Mouse (Mus musculus) left cerebral cortex, adult 9 months (tissue): Measurements from ENCODE around the gene Fbxl4.
"Not testable (repeated sequence)": the region's sequence is repeated elsewhere in the genome, so short reads cannot be mapped to it uniquely, and the experiment has no call there.

Source experiments
- DNase-seq, 2 experiments: peaks; one replicate each; pipeline ENCODE4 v3.0.0; 2022; ENCODE audit warnings: low spot score in 2 of 2

Gene Fbxl4

GRCm38 (mm10) chr4:22357266-22357930 is at the start of gene Fbxl4:
TSS of gene Fbxl4 (plus strand) at chr4:22357543.
- peak; percentile 61 to 83 for DNase-seq

GRCm38 (mm10) chr4:22314564-22314963 is 42.8 kb upstream of the Fbxl4 start:
- DNase-seq: no peak

GRCm38 (mm10) chr4:22342816-22343573 is 14.3 kb upstream of the Fbxl4 start:
- no peak for DNase-seq

GRCm38 (mm10) chr4:22349086-22349485 is 8.3 kb upstream of the Fbxl4 start:
- not testable (repeated sequence) for DNase-seq

- DNase-seq: peak in 1 of 2 experiments; percentile 15
Measured at GRCm38 (mm10) chr4:22357931-22358300, 573 bp downstream of the Fbxl4 start.

- DNase-seq: no peak
Measured at GRCm38 (mm10) chr4:22358487-22358886, 1.1 kb downstream of the Fbxl4 start.

GRCm38 (mm10) chr4:22367368-22367767 is 10.0 kb downstream of the Fbxl4 start:
- DNase-seq: no peak

- no peak for DNase-seq
Measured at GRCm38 (mm10) chr4:22378516-22378915, 21.2 kb downstream of the Fbxl4 start.

- no peak for DNase-seq
Measured at GRCm38 (mm10) chr4:22380646-22381045, 23.3 kb downstream of the Fbxl4 start.

- no peak for DNase-seq
Measured at GRCm38 (mm10) chr4:22383528-22384265, 26.4 kb downstream of the Fbxl4 start.

- no peak for DNase-seq
Measured at GRCm38 (mm10) chr4:22390045-22390444, 32.7 kb downstream of the Fbxl4 start.

GRCm38 (mm10) chr4:22392777-22393473 is 35.6 kb downstream of the Fbxl4 start:
- DNase-seq: no peak

GRCm38 (mm10) chr4:22395404-22395803 is 38.1 kb downstream of the Fbxl4 start:
- DNase-seq: no peak

- DNase-seq: no peak
Measured at GRCm38 (mm10) chr4:22396484-22397000, 39.2 kb downstream of the Fbxl4 start.

GRCm38 (mm10) chr4:22397003-22397402 is 39.7 kb downstream of the Fbxl4 start:
- no peak for DNase-seq

- DNase-seq: no peak
Measured at GRCm38 (mm10) chr4:22402032-22402431, 44.7 kb downstream of the Fbxl4 start.

GRCm38 (mm10) chr4:22402930-22403329 is 45.6 kb downstream of the Fbxl4 start:
- no peak for DNase-seq

- no peak for DNase-seq
Measured at GRCm38 (mm10) chr4:22420627-22421026, 63.3 kb downstream of the Fbxl4 start.

GRCm38 (mm10) chr4:22422400-22422799 is 65.1 kb downstream of the Fbxl4 start:
- no peak for DNase-seq

GRCm38 (mm10) chr4:22428150-22428549 is 70.8 kb downstream of the Fbxl4 start:
- DNase-seq: no peak

- DNase-seq: no peak
Measured at GRCm38 (mm10) chr4:22469575-22469974, 112.2 kb downstream of the Fbxl4 start.
